In the genomic region with DNA sequence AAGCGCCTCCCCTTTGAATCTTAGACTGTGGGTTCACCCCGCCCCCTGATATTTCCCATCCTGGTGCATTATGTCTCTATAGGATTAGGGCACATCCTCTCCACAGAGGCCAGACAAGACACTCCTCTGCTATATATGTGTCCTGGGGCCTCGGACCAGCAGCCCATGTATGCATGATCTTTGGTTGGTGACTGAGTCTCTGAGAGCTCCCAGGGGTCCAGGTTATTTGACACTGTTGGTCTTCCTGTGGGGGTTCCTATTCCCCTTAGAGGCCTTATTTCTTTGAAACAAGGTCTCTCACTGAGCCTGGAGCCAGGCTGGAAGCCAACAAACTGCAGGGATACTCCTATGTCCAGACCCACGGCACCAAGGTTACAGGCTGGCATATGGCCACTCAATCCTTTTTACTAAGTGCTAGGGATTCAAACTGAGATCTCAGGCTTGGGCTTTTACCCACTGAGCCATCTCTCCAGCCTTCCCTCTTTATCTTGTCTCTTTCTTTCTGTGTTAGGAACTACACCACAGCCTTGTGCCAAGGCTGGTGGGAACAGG, we compare ENCODE assay signal across 13 mouse cellular contexts.
A peak's percentile ranks its signal among the peaks of the same experiment; 100 is the strongest.
DNase-seq lines count a peak whose midpoint lies in the region; ATAC-seq and TF ChIP-seq lines count a peak whose summit lies in the region.
"Had no signal": no experiment of that assay in that cellular context is flagged by ENCODE, and none has a peak within 500 bp of the region (broad histone marks: within the 10 kb centered on the region; RNA-seq: fewer than 3 reads in every experiment).

No protein-coding gene starts in this region.

- H3K4me1 ChIP-seq in forebrain, embryonic 16.5 days (replicated peaks; ENCODE audit: control insufficient read depth, insufficient read depth, low read length), result peaks cover 9% of the 10 kb centered on the region
- H3K4me1 ChIP-seq in forebrain, embryonic 15.5 days, result peaks cover 9% of the 10 kb centered on the region
- 0 out of 2 replicates have a peak, but pooled peaks cover 6% of the 10 kb centered on the region for H3K4me1 ChIP-seq in hindbrain, embryonic 14.5 days (replicated peaks; ENCODE audit: control insufficient read depth, insufficient read depth, low read length)
- H3K4me1 ChIP-seq in hindbrain, embryonic 12.5 days, result peaks cover 14% of the 10 kb centered on the region; the same call in 1 of the 2 replicates
- peaks cover 8% of the 10 kb centered on the region for H3K4me1 ChIP-seq in midbrain, embryonic 15.5 days
- 0 out of 2 replicates have a peak, but pooled peaks cover 2% of the 10 kb centered on the region for H3K4me1 ChIP-seq in midbrain, embryonic 11.5 days (ENCODE audit: control insufficient read depth, insufficient read depth, low read length)
- peaks cover 8% of the 10 kb centered on the region; the same call in 1 of the 2 replicates for H3K4me1 ChIP-seq in hindbrain, postnatal 0 days (ENCODE audit: insufficient read depth, low read length)

- no peak overlapping the region for H3K4me2 ChIP-seq in forebrain, embryonic 16.5 days (ENCODE audit: low read length)
- H3K4me2 ChIP-seq in forebrain, embryonic 15.5 days (replicated peaks), result no peak overlapping the region
- no peak overlapping the region for H3K4me2 ChIP-seq in hindbrain, embryonic 14.5 days (replicated peaks)
- no peak overlapping the region for H3K4me2 ChIP-seq in hindbrain, embryonic 12.5 days (replicated peaks)
- no peak overlapping the region for H3K4me2 ChIP-seq in midbrain, embryonic 15.5 days
- no peak overlapping the region for H3K4me2 ChIP-seq in midbrain, embryonic 11.5 days
- H3K4me2 ChIP-seq in hindbrain, postnatal 0 days (ENCODE audit: low read depth, low read length), result no peak overlapping the region
- H3K4me2 ChIP-seq: embryonic facial prominence, embryonic 12.5 days had no signal

- no peak for TF ChIP-seq CTCF in hindbrain, postnatal 0 days (IDR thresholded peaks at IDR 0.05; ENCODE audit: low read depth)

- peak; percentile 39 for DNase-seq in hindbrain, embryonic 14.5 days (ENCODE audit: low spot score)
- DNase-seq in midbrain, embryonic 11.5 days (ENCODE audit: low spot score, missing footprints), result no peak
- DNase-seq in hindbrain, postnatal 0 days (ENCODE audit: low spot score), result peak; percentile 70
- DNase-seq in thymus, postnatal 36 days, result no peak
- DNase-seq: gastrocnemius, postnatal 14 days; kidney, adult 18-20 months; thymus, postnatal 4 days had no signal

- no peak overlapping the region for H3K4me3 ChIP-seq in forebrain, embryonic 16.5 days (replicated peaks; ENCODE audit: low read length)
- H3K4me3 ChIP-seq in forebrain, embryonic 15.5 days, result no peak overlapping the region
- H3K4me3 ChIP-seq in hindbrain, embryonic 14.5 days (replicated peaks; ENCODE audit: low read length), result no peak overlapping the region
- no peak overlapping the region for H3K4me3 ChIP-seq in hindbrain, embryonic 12.5 days
- no peak overlapping the region for H3K4me3 ChIP-seq in midbrain, embryonic 15.5 days
- no peak overlapping the region for H3K4me3 ChIP-seq in midbrain, embryonic 11.5 days (ENCODE audit: low read depth, low read length)
- no peak overlapping the region for H3K4me3 ChIP-seq in hindbrain, postnatal 0 days (ENCODE audit: low read length)
- H3K4me3 ChIP-seq: embryonic facial prominence, embryonic 12.5 days; layer of hippocampus, adult 2 months had no signal

- H3K9me3 ChIP-seq in forebrain, embryonic 16.5 days (ENCODE audit: control insufficient read depth, low read length), result no peaks in the 10 kb centered on the region
- no peaks in the 10 kb centered on the region for H3K9me3 ChIP-seq in forebrain, embryonic 15.5 days
- no peaks in the 10 kb centered on the region for H3K9me3 ChIP-seq in hindbrain, embryonic 14.5 days (ENCODE audit: control insufficient read depth, low read length)
- no peaks in the 10 kb centered on the region for H3K9me3 ChIP-seq in hindbrain, embryonic 12.5 days (replicated peaks)
- H3K9me3 ChIP-seq in midbrain, embryonic 15.5 days, result no peaks in the 10 kb centered on the region
- no peaks in the 10 kb centered on the region for H3K9me3 ChIP-seq in midbrain, embryonic 11.5 days (ENCODE audit: control insufficient read depth, low read length)
- H3K9me3 ChIP-seq in hindbrain, postnatal 0 days (ENCODE audit: low read length), result no peaks in the 10 kb centered on the region
- H3K9me3 ChIP-seq: embryonic facial prominence, embryonic 12.5 days had no signal

- no peak for ATAC-seq in forebrain, embryonic 16.5 days
- ATAC-seq in forebrain, embryonic 15.5 days (replicated peaks), result no peak
- ATAC-seq in hindbrain, embryonic 14.5 days (ENCODE audit: low FRiP score), result no peak
- ATAC-seq in hindbrain, embryonic 12.5 days (ENCODE audit: low FRiP score), result no peak
- ATAC-seq in midbrain, embryonic 15.5 days (replicated peaks), result no peak
- no peak for ATAC-seq in midbrain, embryonic 11.5 days (ENCODE audit: low FRiP score)
- ATAC-seq in hindbrain, postnatal 0 days, result no peak

- no peaks in the 10 kb centered on the region for H3K36me3 ChIP-seq in forebrain, embryonic 16.5 days (ENCODE audit: control insufficient read depth, insufficient read depth)
- no peaks in the 10 kb centered on the region for H3K36me3 ChIP-seq in forebrain, embryonic 15.5 days
- H3K36me3 ChIP-seq in hindbrain, embryonic 14.5 days (replicated peaks; ENCODE audit: control insufficient read depth, insufficient read depth), result no peaks in the 10 kb centered on the region; the same call in 1 of the 2 replicates
- H3K36me3 ChIP-seq in hindbrain, embryonic 12.5 days, result 0 out of 2 replicates have a peak, but pooled peaks cover 3% of the 10 kb centered on the region
- no peaks in the 10 kb centered on the region for H3K36me3 ChIP-seq in midbrain, embryonic 15.5 days (replicated peaks)
- H3K36me3 ChIP-seq in midbrain, embryonic 11.5 days (ENCODE audit: control insufficient read depth, insufficient read depth, low read length), result no peaks in the 10 kb centered on the region
- H3K36me3 ChIP-seq in hindbrain, postnatal 0 days (ENCODE audit: insufficient read depth, low read length), result no peaks in the 10 kb centered on the region
- H3K36me3 ChIP-seq: embryonic facial prominence, embryonic 12.5 days had no signal

- no peaks in the 10 kb centered on the region for H3K27me3 ChIP-seq in forebrain, embryonic 16.5 days (replicated peaks; ENCODE audit: control insufficient read depth, insufficient read depth, low read length)
- no peaks in the 10 kb centered on the region for H3K27me3 ChIP-seq in forebrain, embryonic 15.5 days
- no peaks in the 10 kb centered on the region for H3K27me3 ChIP-seq in hindbrain, embryonic 14.5 days (ENCODE audit: control insufficient read depth, insufficient read depth, low read length)
- no peaks in the 10 kb centered on the region for H3K27me3 ChIP-seq in hindbrain, embryonic 12.5 days
- H3K27me3 ChIP-seq in midbrain, embryonic 15.5 days (replicated peaks), result no peaks in the 10 kb centered on the region
- H3K27me3 ChIP-seq in midbrain, embryonic 11.5 days (ENCODE audit: control insufficient read depth, insufficient read depth, low read length), result no peaks in the 10 kb centered on the region
- H3K27me3 ChIP-seq in hindbrain, postnatal 0 days (ENCODE audit: insufficient read depth, low read length), result no peaks in the 10 kb centered on the region
- H3K27me3 ChIP-seq: embryonic facial prominence, embryonic 12.5 days had no signal

- H3K9ac ChIP-seq in forebrain, embryonic 16.5 days (replicated peaks; ENCODE audit: low read depth, low read length), result no peak overlapping the region
- H3K9ac ChIP-seq in forebrain, embryonic 15.5 days (replicated peaks), result no peak overlapping the region
- no peak overlapping the region for H3K9ac ChIP-seq in hindbrain, embryonic 14.5 days
- no peak overlapping the region for H3K9ac ChIP-seq in hindbrain, embryonic 12.5 days
- no peak overlapping the region for H3K9ac ChIP-seq in midbrain, embryonic 15.5 days
- H3K9ac ChIP-seq in midbrain, embryonic 11.5 days (ENCODE audit: low read length), result no peak overlapping the region
- no peak overlapping the region for H3K9ac ChIP-seq in hindbrain, postnatal 0 days (replicated peaks; ENCODE audit: low read length)
- H3K9ac ChIP-seq: embryonic facial prominence, embryonic 12.5 days had no signal

- 72% methylated on average over 4 of the region's 4 CpGs for WGBS in forebrain, embryonic 16.5 days
- WGBS in forebrain, embryonic 15.5 days, result 76% methylated on average over 4 of the region's 4 CpGs
- 74% methylated on average over 4 of the region's 4 CpGs for WGBS in hindbrain, embryonic 14.5 days
- 84% methylated on average over 4 of the region's 4 CpGs for WGBS in hindbrain, embryonic 12.5 days
- 85% methylated on average over 4 of the region's 4 CpGs for whole genome bisulfite sequencing in midbrain, embryonic 15.5 days
- WGBS in midbrain, embryonic 11.5 days, result 83% methylated on average over 4 of the region's 4 CpGs
- 64% methylated on average over 4 of the region's 4 CpGs for WGBS in hindbrain, postnatal 0 days

- H3K27ac ChIP-seq in forebrain, embryonic 16.5 days (ENCODE audit: low read length), result peak overlapping the region; percentile 10; the same call in 1 of the 2 replicates
- no peak overlapping the region for H3K27ac ChIP-seq in forebrain, embryonic 15.5 days (replicated peaks)
- H3K27ac ChIP-seq in hindbrain, embryonic 14.5 days, result no peak overlapping the region
- H3K27ac ChIP-seq in hindbrain, embryonic 12.5 days, result no peak overlapping the region
- peak overlapping the region; percentile 19; the same call in 1 of the 2 replicates for H3K27ac ChIP-seq in midbrain, embryonic 15.5 days
- H3K27ac ChIP-seq in midbrain, embryonic 11.5 days (ENCODE audit: low read depth, low read length), result no peak overlapping the region
- H3K27ac ChIP-seq in hindbrain, postnatal 0 days, result peak overlapping the region; percentile 37; the same call in 1 of the 2 replicates
- H3K27ac ChIP-seq: embryonic facial prominence, embryonic 12.5 days had no signal

Comparison
In these comparisons a context has a peak if more than half of its experiments do, and no peak if none do; other contexts are left out.
1. H3K27ac ChIP-seq: peak in forebrain, embryonic 16.5 days (single experiment), midbrain, embryonic 15.5 days (single experiment) and hindbrain, postnatal 0 days (single experiment); none in forebrain, embryonic 15.5 days (single experiment), hindbrain, embryonic 14.5 days (single experiment), hindbrain, embryonic 12.5 days (single experiment) and midbrain, embryonic 11.5 days (single experiment).
2. DNase-seq: peak in hindbrain, embryonic 14.5 days (single experiment) and hindbrain, postnatal 0 days (single experiment); none in midbrain, embryonic 11.5 days (single experiment) and thymus, postnatal 36 days (0 of 2).